Mouse (Mus musculus) left cerebral cortex, postnatal 4 days (tissue): ENCODE measurements around the gene Tmsb15a. TPM values are rescaled to one million over a fixed set of nuclear protein-coding genes. Genes with fewer than 3 reads are reported as not detected.
"Not testable (repeated sequence)": the region's sequence is repeated elsewhere in the genome, so short reads cannot be mapped to it uniquely, and the experiment has no call there.

Source experiments
- DNase-seq: peaks from one replicate; pipeline ENCODE4 v3.0.0-alpha.2; 2022
- intact Hi-C: fragments of 180-260 bp; cut with DNase I; formaldehyde crosslinking; loops from one replicate; pipeline ENCODE4 v1.15.1; 2025
- microRNA-seq: library from miRNA; unstranded; fragments of <30 nt; microRNA quantifications from one replicate; pipeline ENCODE4 v1.2.0, GENCODE M21; 2022
- total RNA-seq, 2 experiments: library from RNA; stranded (reverse); gene quantifications; 2 replicates each; pipeline ENCODE4 v1.2.3; 2021

Tmsb15a gene
- total RNA-seq: not detected

GRCm38 (mm10) chrX:135725161-135725560 lies at the start of gene Tmsb15a:
Gene Tmsb15a, minus strand, starts transcription at chrX:135725261.
- no peak for DNase-seq
- intact Hi-C loops: no loop called here

- intact Hi-C loops: no loop called here
- DNase-seq: no peak
Measured at GRCm38 (mm10) chrX:135768565-135768964, 43.5 kb upstream of the Tmsb15a start.

GRCm38 (mm10) chrX:135768043-135768548 lies 43.0 kb upstream of the Tmsb15a start:
- no peak for DNase-seq
- intact Hi-C loops: no loop called here

- DNase-seq: peak; percentile 13
- intact Hi-C loops: no loop called here
Measured at GRCm38 (mm10) chrX:135761707-135762106, 36.6 kb upstream of the Tmsb15a start.

- intact Hi-C loops: no loop called here
- peak; percentile 66 for DNase-seq
Measured at GRCm38 (mm10) chrX:135752832-135753231, 27.8 kb upstream of the Tmsb15a start.

- intact Hi-C loops, DNase-seq: not testable (repeated sequence)
Measured at GRCm38 (mm10) chrX:135745376-135745775, 20.3 kb upstream of the Tmsb15a start.

- no peak for DNase-seq
- intact Hi-C loops: no loop called here
Measured at GRCm38 (mm10) chrX:135743056-135743355, 17.9 kb upstream of the Tmsb15a start.

GRCm38 (mm10) chrX:135742304-135743055 lies 17.4 kb upstream of the Tmsb15a start, which contains the start of the genes Armcx5 and Gprasp1:
Gene Armcx5, plus strand, starts transcription at chrX:135742733.
Gene Gprasp1, plus strand, starts transcription at chrX:135742733.
- intact Hi-C loops: no loop called here

GRCm38 (mm10) chrX:135738730-135739520 lies 13.9 kb upstream of the Tmsb15a start:
- intact Hi-C loops: no loop called here
- DNase-seq: no peak

More at GRCm38 (mm10) chrX:135742304-135743055, 17.4 kb upstream of the Tmsb15a start, which contains the start of the genes Armcx5 and Gprasp1:
- DNase-seq: peak; percentile 85

- DNase-seq: no peak
- intact Hi-C loops: no loop called here
Measured at GRCm38 (mm10) chrX:135712845-135713244, 12.2 kb downstream of the Tmsb15a start.

- intact Hi-C loops: no loop called here
- no peak for DNase-seq
Measured at GRCm38 (mm10) chrX:135704349-135704748, 20.7 kb downstream of the Tmsb15a start.

GRCm38 (mm10) chrX:135703111-135703510 lies 21.9 kb downstream of the Tmsb15a start:
- intact Hi-C loops: no loop called here
- DNase-seq: no peak

- no peak for DNase-seq
- intact Hi-C loops: no loop called here
Measured at GRCm38 (mm10) chrX:135693633-135694032, 31.4 kb downstream of the Tmsb15a start, which contains the start of gene Tcp11x2. Gene Tcp11x2, minus strand, starts transcription at chrX:135693790.

- intact Hi-C loops: no loop called here
- DNase-seq: no peak
Measured at GRCm38 (mm10) chrX:135687802-135688201, 37.3 kb downstream of the Tmsb15a start.

GRCm38 (mm10) chrX:135681858-135682257 lies 43.2 kb downstream of the Tmsb15a start:
- no peak for DNase-seq
- intact Hi-C loops: no loop called here

Small RNA genes lying within 50 kb of the gene (microRNA-seq; reads per million reads assigned to microRNA genes)
- not detected for gene Mir7646

Other genes with a start within 250 kb of the Tmsb15a start
- gene AV320801, start 230.7 kb downstream of the Tmsb15a start, total RNA-seq: not detected
- not detected for gene Nxf7, start 126.5 kb downstream of the Tmsb15a start, total RNA-seq
- gene Prame, start 97.6 kb downstream of the Tmsb15a start, total RNA-seq: not detected
- not detected for gene Tcp11x2, start 31.5 kb downstream of the Tmsb15a start, total RNA-seq
- gene Armcx5, start 17.5 kb upstream of the Tmsb15a start, total RNA-seq: 10 to 100 TPM; 23.4 to 25.4 TPM
- 100 to 1,000 TPM; 291 to 324 TPM for gene Gprasp1, start 17.5 kb upstream of the Tmsb15a start, total RNA-seq
- gene Bhlhb9, start 72.3 kb upstream of the Tmsb15a start, total RNA-seq: 10 to 100 TPM; 85.5 to 87.8 TPM
- gene Gprasp2, start 113.8 kb upstream of the Tmsb15a start, total RNA-seq: 100 to 1,000 TPM; 146 to 195 TPM